Mouse (Mus musculus) midbrain, embryonic 10.5 days (tissue): ENCODE measurements at regions not wholly inside any gene's neighbourhood (a gene's known extent, or its start where the extent isn't known, plus 50 kb on each side); places are given as distances from the start of the nearest gene placed in this dataset.

Experiments
- DNase-seq: peaks from one replicate; pipeline ENCODE4 v3.0.0-alpha.2; 2017; ENCODE audit warnings: low spot score
- H3K27ac ChIP-seq: fragments of 300-500 bp; sonication (generic); replicated peaks from 2 replicates; pipeline ENCODE4 v1.5.1; 2016; ENCODE audit warnings: mild to moderate bottlenecking
- H3K27me3 ChIP-seq: fragments of 300-500 bp; sonication (generic); 2 replicates; pipeline ENCODE4 v1.6.1; 2016; ENCODE audit warnings: low read depth, mild to moderate bottlenecking; ENCODE audit not compliant: poor library complexity, severe bottlenecking
- H3K36me3 ChIP-seq: fragments of 300-500 bp; sonication (generic); 2 replicates; pipeline ENCODE4 v1.6.1; 2016; ENCODE audit warnings: mild to moderate bottlenecking, moderate library complexity
- H3K4me1 ChIP-seq: fragments of 300-500 bp; sonication (generic); 2 replicates; pipeline ENCODE4 v1.6.1; 2016
- H3K4me3 ChIP-seq: fragments of 300-500 bp; sonication (generic); 2 replicates; pipeline ENCODE4 v1.5.1; 2016; ENCODE audit warnings: mild to moderate bottlenecking, moderate library complexity
- H3K9me3 ChIP-seq: fragments of 300-500 bp; sonication (generic); replicated peaks from 2 replicates; pipeline ENCODE4 v1.6.1; 2016; ENCODE audit warnings: mild to moderate bottlenecking
- WGBS: fragments of 180-500 bp; shearing (Covaris S2); methylation state at CpG from one replicate; pipeline ENCODE4 v1.1.7; 2016; 5-methylcytosine and 5-hydroxymethylcytosine counted together

GRCm38 (mm10) chrX:158920217-158920616 lies 289.9 kb upstream of the Rps6ka3 start:
- Histone ChIP-seq H3K36me3 (no peaks in the 10 kb centered on the region), H3K27ac (no peak overlapping the region), H3K27me3 (peaks cover 63% of the 10 kb centered on the region), H3K4me1 (peaks cover 19% of the 10 kb centered on the region), H3K4me3 (no peak overlapping the region), H3K9me3 (no peaks in the 10 kb centered on the region)
- 51% methylated on average over 3 of the region's 3 CpGs for WGBS
- DNase-seq, result no peak

GRCm38 (mm10) chrX:158921424-158921823 lies 288.7 kb upstream of the Rps6ka3 start:
- 53% methylated on average over 5 of the region's 5 CpGs for WGBS
- H3K27me3 ChIP-seq, result peaks cover 59% of the 10 kb centered on the region
- no peak overlapping the region for H3K4me3 ChIP-seq
- H3K4me1 ChIP-seq, result peaks cover 19% of the 10 kb centered on the region
- H3K9me3 ChIP-seq, result no peaks in the 10 kb centered on the region
- H3K27ac ChIP-seq, result no peak overlapping the region
- DNase-seq, result no peak
- H3K36me3 ChIP-seq, result no peaks in the 10 kb centered on the region

GRCm38 (mm10) chrX:158921838-158922450 lies 288.2 kb upstream of the Rps6ka3 start:
- no peak overlapping the region for H3K4me3 ChIP-seq
- WGBS, result 29% methylated on average over 14 of the region's 14 CpGs

GRCm38 (mm10) chrX:158923081-158923561 lies 287.0 kb upstream of the Rps6ka3 start:
- Histone ChIP-seq H3K27ac (no peak overlapping the region), H3K36me3 (no peaks in the 10 kb centered on the region), H3K27me3 (peaks cover 59% of the 10 kb centered on the region), H3K4me1 (peaks cover 19% of the 10 kb centered on the region), H3K4me3 (peak overlapping the region; percentile 37), H3K9me3 (no peaks in the 10 kb centered on the region)
- WGBS, result 21% methylated on average over 14 of the region's 14 CpGs
- DNase-seq, result peak; percentile 25

More at GRCm38 (mm10) chrX:158921838-158922450, 288.2 kb upstream of the Rps6ka3 start:
- H3K9me3 ChIP-seq, result no peaks in the 10 kb centered on the region
- H3K4me1 ChIP-seq, result peaks cover 19% of the 10 kb centered on the region
- H3K36me3 ChIP-seq, result no peaks in the 10 kb centered on the region
- peak; percentile 61 for DNase-seq
- peaks cover 59% of the 10 kb centered on the region for H3K27me3 ChIP-seq
- no peak overlapping the region for H3K27ac ChIP-seq

- no peak for DNase-seq
- H3K9me3 ChIP-seq, result no peaks in the 10 kb centered on the region
- H3K4me1 ChIP-seq, result peaks cover 19% of the 10 kb centered on the region
- peaks cover 52% of the 10 kb centered on the region for H3K27me3 ChIP-seq
- H3K27ac ChIP-seq, result no peak overlapping the region
- WGBS, result 35% methylated on average over 17 of the region's 17 CpGs
- H3K4me3 ChIP-seq, result peak overlapping the region; percentile 37
- H3K36me3 ChIP-seq, result no peaks in the 10 kb centered on the region
Observed at GRCm38 (mm10) chrX:158923657-158924489, 286.2 kb upstream of the Rps6ka3 start.

GRCm38 (mm10) chrX:158924490-158925398 lies 285.4 kb upstream of the Rps6ka3 start:
- peak overlapping the region; percentile 37 for H3K4me3 ChIP-seq
- 36% methylated on average over 6 of the region's 6 CpGs for WGBS

GRCm38 (mm10) chrX:158931864-158932263 lies 278.2 kb upstream of the Rps6ka3 start:
- 77% methylated on average over 1 of the region's 1 CpGs for WGBS
- peaks cover 23% of the 10 kb centered on the region for H3K27me3 ChIP-seq
- H3K9me3 ChIP-seq, result no peaks in the 10 kb centered on the region
- no peak overlapping the region for H3K27ac ChIP-seq
- no peak for DNase-seq
- H3K4me1 ChIP-seq, result no peaks in the 10 kb centered on the region
- H3K36me3 ChIP-seq, result no peaks in the 10 kb centered on the region
- no peak overlapping the region for H3K4me3 ChIP-seq

More at GRCm38 (mm10) chrX:158924490-158925398, 285.4 kb upstream of the Rps6ka3 start:
- no peak overlapping the region for H3K27ac ChIP-seq
- H3K36me3 ChIP-seq, result no peaks in the 10 kb centered on the region
- H3K4me1 ChIP-seq, result peaks cover 19% of the 10 kb centered on the region
- DNase-seq, result no peak
- H3K27me3 ChIP-seq, result peaks cover 44% of the 10 kb centered on the region
- no peaks in the 10 kb centered on the region for H3K9me3 ChIP-seq

- Histone ChIP-seq H3K9me3 (no peaks in the 10 kb centered on the region), H3K36me3 (no peaks in the 10 kb centered on the region), H3K27me3 (peaks cover 4% of the 10 kb centered on the region; the same call in 1 of the 2 replicates), H3K4me1 (no peaks in the 10 kb centered on the region), H3K4me3 (no peak overlapping the region), H3K27ac (no peak overlapping the region)
- no peak for DNase-seq
- 84% methylated on average over 4 of the region's 4 CpGs for WGBS
Observed at GRCm38 (mm10) chrX:158947191-158947590, 262.9 kb upstream of the Rps6ka3 start.

- no peaks in the 10 kb centered on the region for H3K4me1 ChIP-seq
- 65% methylated on average over 5 of the region's 5 CpGs for WGBS
- no peak for DNase-seq
- no peaks in the 10 kb centered on the region for H3K36me3 ChIP-seq
- H3K27ac ChIP-seq, result no peak overlapping the region
- H3K9me3 ChIP-seq, result no peaks in the 10 kb centered on the region
- peaks cover 25% of the 10 kb centered on the region; the same call in 1 of the 2 replicates for H3K27me3 ChIP-seq
- H3K4me3 ChIP-seq, result no peak overlapping the region
Observed at GRCm38 (mm10) chrX:158971726-158972125, 238.4 kb upstream of the Rps6ka3 start.

GRCm38 (mm10) chrX:158976648-158977047 lies 233.5 kb upstream of the Rps6ka3 start:
- no peak overlapping the region for H3K27ac ChIP-seq
- H3K9me3 ChIP-seq, result no peaks in the 10 kb centered on the region
- H3K36me3 ChIP-seq, result no peaks in the 10 kb centered on the region
- no peak for DNase-seq
- H3K4me1 ChIP-seq, result no peaks in the 10 kb centered on the region
- no peak overlapping the region for H3K4me3 ChIP-seq
- 67% methylated on average over 5 of the region's 5 CpGs for WGBS
- H3K27me3 ChIP-seq, result peaks cover 31% of the 10 kb centered on the region; the same call in 1 of the 2 replicates

GRCm38 (mm10) chrX:158984721-158985120 lies 225.4 kb upstream of the Rps6ka3 start:
- H3K4me1 ChIP-seq, result no peaks in the 10 kb centered on the region
- H3K27ac ChIP-seq, result no peak overlapping the region
- no peak for DNase-seq
- no peak overlapping the region for H3K4me3 ChIP-seq
- H3K9me3 ChIP-seq, result no peaks in the 10 kb centered on the region
- 88% methylated on average over 2 of the region's 2 CpGs for WGBS
- no peaks in the 10 kb centered on the region for H3K36me3 ChIP-seq
- H3K27me3 ChIP-seq, result peaks cover 37% of the 10 kb centered on the region

GRCm38 (mm10) chrX:158987676-158988075 lies 222.4 kb upstream of the Rps6ka3 start:
- Histone ChIP-seq H3K27me3 (peaks cover 45% of the 10 kb centered on the region), H3K9me3 (no peaks in the 10 kb centered on the region), H3K4me3 (no peak overlapping the region), H3K4me1 (no peaks in the 10 kb centered on the region), H3K27ac (no peak overlapping the region), H3K36me3 (no peaks in the 10 kb centered on the region)
- DNase-seq, result no peak
- 76% methylated on average over 3 of the region's 3 CpGs for WGBS
